Mouse (Mus musculus) forebrain, embryonic 14.5 days (tissue): ENCODE results near the gene Pdss2. TPM values are rescaled to one million over a fixed set of nuclear protein-coding genes. Genes with fewer than 3 reads are reported as not detected.
A peak's percentile ranks its signal among the peaks of the same experiment; 100 is the strongest.

Experiments used
- ATAC-seq: fragments of 200-750 bp; cut with Nextera tagmentation; 2 replicates; pipeline ENCODE4 v1.8.0; 2017; ENCODE audit warnings: mild to moderate bottlenecking, moderate library complexity
- DNase-seq: peaks from one replicate; pipeline ENCODE4 v3.0.0-alpha.2; 2015; ENCODE audit warnings: low spot score
- H3K27ac ChIP-seq: fragments of 300-500 bp; sonication (generic); 2 replicates; pipeline ENCODE4 v1.5.1; 2014; ENCODE audit warnings: low read depth, mild to moderate bottlenecking, control low read depth, low read length, moderate library complexity
- H3K27me3 ChIP-seq: fragments of 300-500 bp; sonication (generic); replicated peaks from 2 replicates; pipeline ENCODE4 v1.6.1; 2014; ENCODE audit warnings: low read length, control low read depth, mixed read lengths; ENCODE audit not compliant: control insufficient read depth, insufficient read depth
- H3K36me3 ChIP-seq: fragments of 300-500 bp; sonication (generic); 2 replicates; pipeline ENCODE4 v1.6.1; 2014; ENCODE audit warnings: low read length, control low read depth; ENCODE audit not compliant: control insufficient read depth, insufficient read depth
- H3K4me1 ChIP-seq: fragments of 300-500 bp; sonication (generic); 2 replicates; pipeline ENCODE4 v1.6.1; 2014; ENCODE audit warnings: antibody characterized with exemption, low read length, control low read depth; ENCODE audit not compliant: control insufficient read depth, insufficient read depth
- H3K4me2 ChIP-seq: fragments of 300-500 bp; sonication (generic); 2 replicates; pipeline ENCODE4 v1.6.1; 2014; ENCODE audit warnings: mild to moderate bottlenecking, control low read depth, low read length
- H3K4me3 ChIP-seq: fragments of 300-500 bp; sonication (generic); 2 replicates; pipeline ENCODE4 v1.5.1; 2014; ENCODE audit warnings: low read depth, low read length, control low read depth
- H3K9ac ChIP-seq: fragments of 300-500 bp; sonication (generic); 2 replicates; pipeline ENCODE4 v1.6.1; 2014; ENCODE audit warnings: mild to moderate bottlenecking, low read length, control low read depth, moderate library complexity
- H3K9me3 ChIP-seq: fragments of 300-500 bp; sonication (generic); replicated peaks from 2 replicates; pipeline ENCODE4 v1.6.1; 2016; ENCODE audit warnings: low read length, control low read depth, mixed read lengths; ENCODE audit not compliant: control insufficient read depth
- WGBS: fragments of 180-500 bp; shearing (Covaris S2); extraction: QIAGEN DNeasy Blood & Tissue Kit; methylation state at CpG from one replicate; pipeline ENCODE4 v1.1.7; 2014; 5-methylcytosine and 5-hydroxymethylcytosine counted together
- polyA plus RNA-seq: library from polyadenylated mRNA; unstranded; fragments of >200 nt; fragmentation: Nextera tagmentation; extraction: Ambion mirVana; gene quantifications from 2 replicates; pipeline ENCODE4 v1.2.1, GENCODE M21; 2014

The Pdss2 gene
- polyA plus RNA-seq, 1 experiment from 2014 or later = 13.3 TPM

GRCm38 (mm10) chr10:43312211-43312610 lies 90.9 kb downstream of the Pdss2 start:
- H3K4me2 ChIP-seq = no peak overlapping the region
- H3K27ac ChIP-seq = peak overlapping the region; percentile 61; the same call in 1 of the 2 replicates
- no peaks in the 10 kb centered on the region for H3K27me3 ChIP-seq
- no peak overlapping the region for H3K4me3 ChIP-seq
- H3K9me3 ChIP-seq = no peaks in the 10 kb centered on the region
- peak; percentile 92 for DNase-seq
- H3K4me1 ChIP-seq = peaks cover 27% of the 10 kb centered on the region
- H3K36me3 ChIP-seq = no peaks in the 10 kb centered on the region
- no peak overlapping the region for H3K9ac ChIP-seq
- 13% methylated on average over 2 of the region's 2 CpGs for WGBS
- ATAC-seq = peak; percentile 79

- DNase-seq = no peak
- H3K36me3 ChIP-seq = no peaks in the 10 kb centered on the region
- no peak overlapping the region for H3K4me2 ChIP-seq
- ATAC-seq = no peak
- H3K4me3 ChIP-seq = no peak overlapping the region
- no peaks in the 10 kb centered on the region for H3K27me3 ChIP-seq
- peaks cover 31% of the 10 kb centered on the region for H3K4me1 ChIP-seq
- H3K27ac ChIP-seq = no peak overlapping the region; the same call in 1 of the 2 replicates
- no peaks in the 10 kb centered on the region for H3K9me3 ChIP-seq
- H3K9ac ChIP-seq = no peak overlapping the region
- 67% methylated on average over 7 of the region's 7 CpGs for WGBS
Observed at GRCm38 (mm10) chr10:43312658-43313417, 91.6 kb downstream of the Pdss2 start.

GRCm38 (mm10) chr10:43315228-43315627 lies 93.9 kb downstream of the Pdss2 start:
- DNase-seq = no peak
- no peak overlapping the region for H3K4me3 ChIP-seq
- H3K27me3 ChIP-seq = no peaks in the 10 kb centered on the region
- H3K9ac ChIP-seq = no peak overlapping the region
- no peaks in the 10 kb centered on the region for H3K9me3 ChIP-seq
- peaks cover 32% of the 10 kb centered on the region for H3K4me1 ChIP-seq
- ATAC-seq = no peak
- no peaks in the 10 kb centered on the region for H3K36me3 ChIP-seq
- no peak overlapping the region for H3K4me2 ChIP-seq
- no peak overlapping the region for H3K27ac ChIP-seq

GRCm38 (mm10) chr10:43317327-43317951 lies 96.2 kb downstream of the Pdss2 start:
- peaks cover 20% of the 10 kb centered on the region for H3K4me1 ChIP-seq
- H3K9ac ChIP-seq = no peak overlapping the region
- WGBS = 7% methylated on average over 9 of the region's 9 CpGs
- no peaks in the 10 kb centered on the region for H3K36me3 ChIP-seq
- no peaks in the 10 kb centered on the region for H3K27me3 ChIP-seq
- DNase-seq (peak; percentile 77), ATAC-seq (peak; percentile 81)
- H3K4me3 ChIP-seq = no peak overlapping the region
- peak overlapping the region; percentile 9; the same call in 1 of the 2 replicates for H3K4me2 ChIP-seq
- peak overlapping the region; percentile 28; the same call in 1 of the 2 replicates for H3K27ac ChIP-seq
- H3K9me3 ChIP-seq = no peaks in the 10 kb centered on the region

- H3K4me2 ChIP-seq = no peak overlapping the region
- ATAC-seq = no peak
- peaks cover 16% of the 10 kb centered on the region; the same call in 1 of the 2 replicates for H3K4me1 ChIP-seq
- H3K36me3 ChIP-seq = no peaks in the 10 kb centered on the region
- no peaks in the 10 kb centered on the region for H3K9me3 ChIP-seq
- WGBS = 89% methylated on average over 5 of the region's 5 CpGs
- no peak overlapping the region for H3K27ac ChIP-seq
- H3K9ac ChIP-seq = no peak overlapping the region
- H3K4me3 ChIP-seq = no peak overlapping the region
- H3K27me3 ChIP-seq = no peaks in the 10 kb centered on the region
- DNase-seq = no peak
Observed at GRCm38 (mm10) chr10:43321019-43321418, 99.7 kb downstream of the Pdss2 start.

GRCm38 (mm10) chr10:43322446-43323178 lies 101.3 kb downstream of the Pdss2 start:
- Histone ChIP-seq H3K4me1 (peaks cover 14% of the 10 kb centered on the region; the same call in 1 of the 2 replicates), H3K9me3 (no peaks in the 10 kb centered on the region), H3K9ac (no peak overlapping the region), H3K4me2 (no peak overlapping the region), H3K36me3 (no peaks in the 10 kb centered on the region), H3K27ac (no peak overlapping the region), H3K27me3 (no peaks in the 10 kb centered on the region), H3K4me3 (no peak overlapping the region)
- DNase-seq (no peak), ATAC-seq (no peak)
- WGBS = 41% methylated on average over 9 of the region's 9 CpGs

- Histone ChIP-seq H3K27me3 (no peaks in the 10 kb centered on the region), H3K9me3 (no peaks in the 10 kb centered on the region), H3K36me3 (no peaks in the 10 kb centered on the region), H3K27ac (no peak overlapping the region), H3K9ac (no peak overlapping the region), H3K4me2 (no peak overlapping the region), H3K4me3 (no peak overlapping the region), H3K4me1 (peaks cover 11% of the 10 kb centered on the region; the same call in 1 of the 2 replicates)
- WGBS = 22% methylated on average over 8 of the region's 8 CpGs
- no peak for ATAC-seq
- no peak for DNase-seq
Observed at GRCm38 (mm10) chr10:43323386-43323785, 102.1 kb downstream of the Pdss2 start.

GRCm38 (mm10) chr10:43329813-43330212 lies 108.5 kb downstream of the Pdss2 start:
- no peak overlapping the region for H3K27ac ChIP-seq
- H3K27me3 ChIP-seq = no peaks in the 10 kb centered on the region
- H3K9ac ChIP-seq = no peak overlapping the region
- no peak for ATAC-seq
- H3K4me2 ChIP-seq = no peak overlapping the region
- H3K4me3 ChIP-seq = no peak overlapping the region
- H3K4me1 ChIP-seq = peaks cover 14% of the 10 kb centered on the region
- H3K9me3 ChIP-seq = no peaks in the 10 kb centered on the region
- H3K36me3 ChIP-seq = no peaks in the 10 kb centered on the region
- 96% methylated on average over 5 of the region's 5 CpGs for whole genome bisulfite sequencing
- no peak for DNase-seq
